In the genomic region with DNA sequence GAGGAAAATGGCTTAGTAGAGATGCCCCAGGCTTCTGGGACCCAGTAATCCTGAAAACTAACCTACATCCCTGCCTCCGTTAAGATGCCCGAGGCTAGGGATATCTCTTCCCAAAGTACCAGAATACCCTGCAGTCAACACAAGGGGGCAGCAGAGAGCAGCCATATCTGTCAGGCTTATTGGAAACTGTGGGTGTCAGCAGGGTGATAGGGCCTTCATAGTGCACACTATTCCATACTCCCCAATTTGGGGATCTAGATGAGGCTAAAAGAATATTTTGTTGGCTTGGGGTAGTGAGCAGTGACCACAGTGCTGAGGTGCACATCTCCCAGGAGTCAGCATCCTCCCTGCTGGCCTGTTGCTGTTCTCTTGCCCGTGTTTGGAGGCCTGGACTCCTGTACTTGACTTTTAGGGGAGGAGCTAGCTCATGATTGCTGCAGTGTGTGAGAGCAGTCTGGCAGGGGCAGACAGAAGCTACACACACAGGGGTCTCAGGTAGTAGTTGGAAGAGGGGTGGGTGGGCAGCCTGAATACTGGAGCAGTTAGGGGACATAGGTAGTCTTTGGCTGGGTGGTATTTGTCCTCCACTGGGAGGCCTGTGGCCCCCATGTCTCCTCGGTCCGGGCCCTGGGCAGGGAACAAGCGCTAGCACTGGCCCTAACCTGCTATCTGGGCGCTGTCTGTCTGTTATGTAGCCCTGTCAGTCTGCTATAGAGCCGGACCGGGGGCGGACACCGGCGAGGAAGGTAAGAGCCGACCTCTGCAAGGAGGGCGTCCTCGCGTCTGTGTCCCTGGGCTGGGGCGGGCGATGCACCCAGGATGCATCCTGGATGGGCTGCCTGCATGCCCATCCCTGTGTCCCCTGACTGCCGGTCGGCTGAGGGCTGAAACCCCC, we compare ENCODE assay signal across 8 mouse cellular contexts. TPM values are rescaled to one million over a fixed set of nuclear protein-coding genes. Genes with fewer than 3 reads are reported as not detected.
DNase-seq lines count a peak whose midpoint lies in the region; ATAC-seq and TF ChIP-seq lines count a peak whose summit lies in the region.

No protein-coding gene starts in this region.

- ATAC-seq in G1E (ENCODE audit: extremely low read depth, insufficient number of reproducible peaks, low FRiP score, poor library complexity, severe bottlenecking): peak; percentile 69
- peak; percentile 42; the same call in 1 of the 2 replicates for ATAC-seq in heart, embryonic 16.5 days (replicated peaks; ENCODE audit: extremely low read depth, insufficient read depth, low FRiP score)
- ATAC-seq in liver, embryonic 16.5 days (ENCODE audit: low read depth): peak; percentile 52
- peak; percentile 76 for ATAC-seq in neural tube, embryonic 13.5 days (ENCODE audit: low read depth)

- no peak overlapping the region for H3K9ac ChIP-seq in heart, embryonic 16.5 days (ENCODE audit: low read length)
- H3K9ac ChIP-seq in liver, embryonic 16.5 days (ENCODE audit: low read depth, low read length): no peak overlapping the region
- H3K9ac ChIP-seq in neural tube, embryonic 13.5 days: no peak overlapping the region

- H3K9me3 ChIP-seq in G1E (replicated peaks): no peaks in the 10 kb centered on the region
- no peaks in the 10 kb centered on the region for H3K9me3 ChIP-seq in forebrain, embryonic 10.5 days
- H3K9me3 ChIP-seq in heart, embryonic 16.5 days (replicated peaks; ENCODE audit: control insufficient read depth, low read length): no peaks in the 10 kb centered on the region
- H3K9me3 ChIP-seq in liver, embryonic 16.5 days (replicated peaks; ENCODE audit: control insufficient read depth, low read length): no peaks in the 10 kb centered on the region
- no peaks in the 10 kb centered on the region for H3K9me3 ChIP-seq in neural tube, embryonic 13.5 days

- DNase-seq in G1E (ENCODE audit: low spot score): peak; percentile 90
- peak; percentile 71 for DNase-seq in c-Kit-negative CD71-positive TER-119-positive erythroid progenitor cells, embryonic 14.5 days (ENCODE audit: low read depth, low spot score)
- peak; percentile 75 for DNase-seq in forebrain, embryonic 10.5 days (ENCODE audit: extremely low spot score, low spot score)
- DNase-seq in kidney, postnatal 14 days: peak; percentile 81
- peak; percentile 63 to 68 for DNase-seq in thymus, postnatal 36 days

- peak; percentile 99 for TF ChIP-seq CTCF in G1E (IDR thresholded peaks at IDR 0.05; ENCODE audit: low read depth, low read length)

- H3K4me3 ChIP-seq in G1E (ENCODE audit: low read depth, low read length): no peak overlapping the region
- H3K4me3 ChIP-seq in forebrain, embryonic 10.5 days: no peak overlapping the region
- H3K4me3 ChIP-seq in heart, embryonic 16.5 days (ENCODE audit: low read length): no peak overlapping the region
- no peak overlapping the region for H3K4me3 ChIP-seq in liver, embryonic 16.5 days (ENCODE audit: low read depth, low read length)
- no peak overlapping the region for H3K4me3 ChIP-seq in neural tube, embryonic 13.5 days

- H3K27ac ChIP-seq in forebrain, embryonic 10.5 days: no peak overlapping the region
- H3K27ac ChIP-seq in heart, embryonic 16.5 days (ENCODE audit: low read length): peak overlapping the region; percentile 20
- H3K27ac ChIP-seq in liver, embryonic 16.5 days (ENCODE audit: low read length): no peak overlapping the region
- H3K27ac ChIP-seq in neural tube, embryonic 13.5 days (replicated peaks): no peak overlapping the region

- peaks cover 37% of the 10 kb centered on the region for H3K4me1 ChIP-seq in G1E (ENCODE audit: insufficient read depth, low read depth, low read length)
- H3K4me1 ChIP-seq in forebrain, embryonic 10.5 days: no peaks in the 10 kb centered on the region
- H3K4me1 ChIP-seq in heart, embryonic 16.5 days (ENCODE audit: control insufficient read depth, insufficient read depth, low read length): peaks cover 17% of the 10 kb centered on the region
- no peaks in the 10 kb centered on the region; the same call in 1 of the 2 replicates for H3K4me1 ChIP-seq in liver, embryonic 16.5 days (ENCODE audit: control insufficient read depth, low read depth, low read length)
- no peaks in the 10 kb centered on the region for H3K4me1 ChIP-seq in neural tube, embryonic 13.5 days (replicated peaks)

- 86% methylated on average over 20 of the region's 20 CpGs for WGBS in forebrain, embryonic 10.5 days
- WGBS in heart, embryonic 16.5 days: 84% methylated on average over 20 of the region's 20 CpGs
- WGBS in liver, embryonic 16.5 days (ENCODE audit: insufficient replicate concordance): 81% methylated on average over 20 of the region's 20 CpGs
- WGBS in neural tube, embryonic 13.5 days: 87% methylated on average over 20 of the region's 20 CpGs

- no peak overlapping the region for H3K4me2 ChIP-seq in heart, embryonic 16.5 days (ENCODE audit: low read depth, low read length)
- H3K4me2 ChIP-seq in liver, embryonic 16.5 days (ENCODE audit: low read depth, low read length): no peak overlapping the region
- H3K4me2 ChIP-seq in neural tube, embryonic 13.5 days: no peak overlapping the region

- H3K36me3 ChIP-seq in G1E (replicated peaks): peaks cover 99% of the 10 kb centered on the region
- peaks cover 98% of the 10 kb centered on the region for H3K36me3 ChIP-seq in forebrain, embryonic 10.5 days (replicated peaks)
- peaks cover 59% of the 10 kb centered on the region for H3K36me3 ChIP-seq in heart, embryonic 16.5 days (ENCODE audit: control insufficient read depth, insufficient read depth)
- H3K36me3 ChIP-seq in liver, embryonic 16.5 days (ENCODE audit: control insufficient read depth, insufficient read depth): peaks cover 42% of the 10 kb centered on the region
- H3K36me3 ChIP-seq in neural tube, embryonic 13.5 days: peaks cover 84% of the 10 kb centered on the region

- no peaks in the 10 kb centered on the region for H3K27me3 ChIP-seq in G1E (ENCODE audit: insufficient read depth, low read length)
- H3K27me3 ChIP-seq in forebrain, embryonic 10.5 days (ENCODE audit: poor library complexity, severe bottlenecking): no peaks in the 10 kb centered on the region
- no peaks in the 10 kb centered on the region for H3K27me3 ChIP-seq in heart, embryonic 16.5 days (ENCODE audit: control insufficient read depth, insufficient read depth, low read length)
- no peaks in the 10 kb centered on the region for H3K27me3 ChIP-seq in liver, embryonic 16.5 days (ENCODE audit: control insufficient read depth, insufficient read depth, low read depth, low read length)
- H3K27me3 ChIP-seq in neural tube, embryonic 13.5 days: no peaks in the 10 kb centered on the region

RNA-seq across cellular contexts. Expression of gene Crip2, which starts 20.3 kb away (rescaled TPM):
- 3.9 TPM in 1 of 2 replicates, not detected in the other for total RNA-seq in G1E (2014; fragmentation: Nextera tagmentation)
- 1.3 and 1.8 TPM in 2 replicates for total RNA-seq in G1E (2017)
- polyA plus RNA-seq in G1E (2012): 9.5 and 9.6 TPM in 2 replicates
- polyA plus RNA-seq in forebrain, embryonic 10.5 days (2016; fragmentation: Nextera tagmentation; extraction: Ambion mirVana): 172 and 182 TPM in 2 replicates
- 1,743 and 2,017 TPM in 2 replicates for polyA plus RNA-seq in heart, embryonic 16.5 days (2015; fragmentation: Nextera tagmentation; extraction: Ambion mirVana)
- polyA plus RNA-seq in liver, embryonic 16.5 days (2015; fragmentation: Nextera tagmentation; extraction: Ambion mirVana): 41.6 and 43.8 TPM in 2 replicates
- polyA plus RNA-seq in neural tube, embryonic 13.5 days (2015; fragmentation: Nextera tagmentation; extraction: Ambion mirVana): 301 and 350 TPM in 2 replicates

RNA-seq across cellular contexts. Expression of gene Mta1, which starts 21.7 kb away (rescaled TPM):
- 269 and 277 TPM in 2 replicates for total RNA-seq in G1E (2014; fragmentation: Nextera tagmentation)
- total RNA-seq in G1E (2017): 38.3 and 48.5 TPM in 2 replicates
- polyA plus RNA-seq in G1E (2012): 489 and 507 TPM in 2 replicates
- 21.2 and 22.7 TPM in 2 replicates for polyA plus RNA-seq in forebrain, embryonic 10.5 days (2016; fragmentation: Nextera tagmentation; extraction: Ambion mirVana)
- polyA plus RNA-seq in heart, embryonic 16.5 days (2015; fragmentation: Nextera tagmentation; extraction: Ambion mirVana): 10.8 and 12.1 TPM in 2 replicates
- 3.4 and 3.5 TPM in 2 replicates for polyA plus RNA-seq in liver, embryonic 16.5 days (2015; fragmentation: Nextera tagmentation; extraction: Ambion mirVana)
- polyA plus RNA-seq in neural tube, embryonic 13.5 days (2015; fragmentation: Nextera tagmentation; extraction: Ambion mirVana): 14.8 and 15.1 TPM in 2 replicates

RNA-seq across cellular contexts. Expression of gene Crip1, which starts 26.4 kb away (rescaled TPM):
- 31.5 and 42.4 TPM in 2 replicates for total RNA-seq in G1E (2014; fragmentation: Nextera tagmentation)
- total RNA-seq in G1E (2017): 897 and 989 TPM in 2 replicates
- polyA plus RNA-seq in G1E (2012): 143 and 174 TPM in 2 replicates
- 59.2 and 59.5 TPM in 2 replicates for polyA plus RNA-seq in forebrain, embryonic 10.5 days (2016; fragmentation: Nextera tagmentation; extraction: Ambion mirVana)
- 719 and 763 TPM in 2 replicates for polyA plus RNA-seq in heart, embryonic 16.5 days (2015; fragmentation: Nextera tagmentation; extraction: Ambion mirVana)
- polyA plus RNA-seq in liver, embryonic 16.5 days (2015; fragmentation: Nextera tagmentation; extraction: Ambion mirVana): 97.4 and 102 TPM in 2 replicates
- polyA plus RNA-seq in neural tube, embryonic 13.5 days (2015; fragmentation: Nextera tagmentation; extraction: Ambion mirVana): 66.3 and 74.9 TPM in 2 replicates

RNA-seq across cellular contexts. Expression of gene Tedc1, which starts 36.5 kb away (rescaled TPM):
- total RNA-seq in G1E (2014; fragmentation: Nextera tagmentation) (8.4 and 13.7 TPM in 2 replicates), G1E (2017) (9.3 and 13.0 TPM in 2 replicates)
- polyA plus RNA-seq in G1E (2012): 31.4 and 35.1 TPM in 2 replicates
- polyA plus RNA-seq in forebrain, embryonic 10.5 days (2016; fragmentation: Nextera tagmentation; extraction: Ambion mirVana): 66.4 and 69.6 TPM in 2 replicates
- polyA plus RNA-seq in heart, embryonic 16.5 days (2015; fragmentation: Nextera tagmentation; extraction: Ambion mirVana): 25.0 and 28.1 TPM in 2 replicates
- polyA plus RNA-seq in liver, embryonic 16.5 days (2015; fragmentation: Nextera tagmentation; extraction: Ambion mirVana): 9.1 and 9.2 TPM in 2 replicates
- polyA plus RNA-seq in neural tube, embryonic 13.5 days (2015; fragmentation: Nextera tagmentation; extraction: Ambion mirVana): 17.1 and 18.7 TPM in 2 replicates

RNA-seq across cellular contexts. Expression of gene Tex22, which starts 45.5 kb away (rescaled TPM):
- total RNA-seq in G1E (2014; fragmentation: Nextera tagmentation) (not detected in 2 replicates), G1E (2017) (0.17 and 0.38 TPM in 2 replicates)
- not detected in 2 replicates for polyA plus RNA-seq in G1E (2012)
- not detected in 2 replicates for polyA plus RNA-seq in forebrain, embryonic 10.5 days (2016; fragmentation: Nextera tagmentation; extraction: Ambion mirVana)
- not detected in 2 replicates for polyA plus RNA-seq in heart, embryonic 16.5 days (2015; fragmentation: Nextera tagmentation; extraction: Ambion mirVana)
- polyA plus RNA-seq in liver, embryonic 16.5 days (2015; fragmentation: Nextera tagmentation; extraction: Ambion mirVana): not detected in 2 replicates
- not detected in 2 replicates for polyA plus RNA-seq in neural tube, embryonic 13.5 days (2015; fragmentation: Nextera tagmentation; extraction: Ambion mirVana)

Comparison
In these comparisons a context has a peak if more than half of its experiments do, and no peak if none do; other contexts are left out.
1. RNA of gene Mta1, which starts 21.7 kb away (polyA plus RNA-seq): 489 to 507 TPM in G1E; 21.2 to 22.7 TPM in forebrain, embryonic 10.5 days, 14.8 to 15.1 TPM in neural tube, embryonic 13.5 days, 10.8 to 12.1 TPM in heart, embryonic 16.5 days and 3.4 to 3.5 TPM in liver, embryonic 16.5 days; every median in the first group is over 10 times any median in the second.
2. Peak in every context shown above with its lines, with median percentiles within 50 percentile points of each other: ATAC-seq and DNase-seq.